Mouse (Mus musculus) splenic B cell, adult 2 months (primary cell): ENCODE measurements at regions not wholly inside any gene's neighbourhood (a gene's known extent, or its start where the extent isn't known, plus 50 kb on each side); places are given as distances from the start of the nearest gene placed in this dataset.

ENCODE experiments used
- DNase-seq: peaks from one replicate; pipeline ENCODE4 v3.0.0-alpha.2; 2011; ENCODE audit warnings: low read depth, low spot score
- H3K27me3 ChIP-seq: 2 replicates; pipeline ENCODE4 v1.6.1; 2012; ENCODE audit warnings: mild to moderate bottlenecking, low read length, moderate library complexity, mixed read lengths; ENCODE audit not compliant: control insufficient read depth, poor library complexity, insufficient read depth, severe bottlenecking
- H3K36me3 ChIP-seq: 2 replicates; pipeline ENCODE4 v1.6.1; 2012; ENCODE audit warnings: mild to moderate bottlenecking, low read length, moderate library complexity, mixed read lengths; ENCODE audit not compliant: control insufficient read depth, poor library complexity, insufficient read depth, severe bottlenecking

DNA sequence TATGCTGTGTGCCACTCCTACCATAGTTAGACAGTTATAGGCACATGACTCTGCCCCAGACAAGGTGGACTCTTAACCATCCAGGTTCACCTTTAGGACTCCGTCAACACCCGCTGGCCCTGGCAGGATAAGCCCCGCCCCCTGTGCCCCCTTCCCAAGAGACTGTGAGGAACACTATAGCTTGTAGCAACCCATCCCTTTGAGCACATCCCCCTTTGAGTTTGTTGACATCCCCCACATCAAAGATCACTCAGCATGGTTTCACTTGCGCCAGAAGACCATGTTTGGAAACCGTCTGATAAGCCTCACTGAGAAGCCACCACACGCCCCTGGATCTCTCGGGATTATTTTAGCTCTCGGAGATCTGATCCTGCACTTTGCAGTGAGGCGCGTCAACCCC, 216.5 kb upstream of the Runx1 start:
- DNase-seq, result no peak
- Histone ChIP-seq H3K36me3 (no peaks in the 10 kb centered on the region), H3K27me3 (no peaks in the 10 kb centered on the region)

DNA sequence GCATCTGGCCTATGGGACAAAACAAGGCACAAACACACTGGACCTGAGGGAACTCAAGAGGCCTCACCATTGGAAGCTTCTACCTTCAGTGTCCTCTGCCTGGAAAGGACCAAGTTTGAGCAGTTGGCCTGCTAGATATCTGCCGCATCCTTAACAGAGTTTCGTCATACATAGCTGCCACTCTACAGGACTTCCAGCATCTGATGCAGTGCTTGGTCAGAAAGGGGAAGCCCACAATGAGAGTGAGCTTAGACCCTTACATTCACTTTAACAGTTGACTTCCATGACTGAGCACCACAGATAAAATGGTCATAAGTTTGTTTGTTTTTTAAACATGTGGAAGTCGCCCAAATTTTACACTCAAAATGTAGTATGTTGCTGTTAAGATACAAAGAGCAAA, 215.9 kb upstream of the Runx1 start:
- DNase-seq, result no peak

DNA sequence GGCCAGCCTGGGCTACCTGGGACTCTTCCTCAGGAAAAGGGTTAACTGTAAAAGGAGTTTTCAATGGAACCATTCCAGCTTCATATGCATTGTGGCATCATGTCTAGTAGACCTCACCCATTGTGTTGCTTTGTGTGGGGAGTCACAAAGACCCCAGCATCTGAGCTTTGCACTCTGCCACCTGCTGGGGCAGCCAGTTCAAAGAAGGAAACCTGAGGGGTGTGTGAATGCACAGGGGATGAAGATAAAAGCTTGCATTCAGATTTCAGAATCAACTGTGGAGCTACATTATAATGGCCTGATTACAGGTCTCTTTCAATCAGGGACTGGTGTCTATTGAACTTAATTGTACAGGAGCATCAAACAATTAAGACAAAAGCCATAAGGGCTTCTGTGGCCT, 215.4 kb upstream of the Runx1 start:
- H3K27me3 ChIP-seq, result no peaks in the 10 kb centered on the region
- no peaks in the 10 kb centered on the region for H3K36me3 ChIP-seq
- no peak for DNase-seq

More for the DNA sequence above, 215.9 kb upstream of the Runx1 start:
- Histone ChIP-seq H3K27me3 (no peaks in the 10 kb centered on the region), H3K36me3 (no peaks in the 10 kb centered on the region)

DNA sequence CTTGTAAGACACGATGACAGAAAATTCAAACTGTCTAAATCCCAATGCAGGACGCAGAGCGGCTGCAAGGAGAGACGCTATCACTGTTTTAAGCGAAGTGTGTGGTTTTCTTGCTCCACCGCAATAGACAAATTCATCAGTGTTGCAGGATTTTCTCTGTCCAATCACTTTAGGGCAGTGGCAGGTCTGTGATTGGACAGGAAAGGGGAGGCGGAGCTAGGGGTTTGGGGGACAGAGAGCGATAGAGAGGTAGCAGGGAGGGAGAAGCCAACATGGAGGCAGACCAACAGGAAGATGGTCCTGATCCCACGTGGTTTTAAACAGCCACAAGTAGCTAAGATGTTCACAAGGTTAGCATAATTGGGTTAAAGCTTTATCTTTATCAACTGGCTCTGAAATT, 209.7 kb upstream of the Runx1 start:
- no peak for DNase-seq
- H3K27me3 ChIP-seq, result no peaks in the 10 kb centered on the region
- no peaks in the 10 kb centered on the region for H3K36me3 ChIP-seq

DNA sequence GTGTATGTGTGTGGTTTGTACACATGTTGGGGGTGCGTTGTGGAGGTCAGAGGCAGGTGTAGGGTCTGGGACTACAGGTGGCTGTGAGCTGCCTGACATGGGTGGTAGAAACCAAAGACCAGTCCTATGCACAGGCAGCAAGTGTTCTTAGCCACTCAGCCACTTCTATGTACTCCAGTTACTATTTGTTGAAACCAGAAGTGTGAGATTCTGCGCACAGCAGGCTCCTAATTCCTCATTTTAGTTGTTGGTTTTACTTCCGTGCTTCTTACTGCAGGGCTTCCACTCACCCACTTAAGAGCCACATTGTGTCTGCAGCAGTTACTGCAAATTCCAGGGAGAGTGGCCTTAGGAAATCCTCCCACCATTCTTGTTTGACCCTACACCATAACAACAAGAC, 208.0 kb upstream of the Runx1 start:
- DNase-seq, result peak; percentile 36
- no peaks in the 10 kb centered on the region for H3K36me3 ChIP-seq
- H3K27me3 ChIP-seq, result no peaks in the 10 kb centered on the region

- Histone ChIP-seq H3K27me3 (no peaks in the 10 kb centered on the region), H3K36me3 (no peaks in the 10 kb centered on the region)
- peak; percentile 30 for DNase-seq
These were observed 205.7 kb upstream of the Runx1 start for GRCm38 (mm10) chr16:93031624-93032023.

DNA sequence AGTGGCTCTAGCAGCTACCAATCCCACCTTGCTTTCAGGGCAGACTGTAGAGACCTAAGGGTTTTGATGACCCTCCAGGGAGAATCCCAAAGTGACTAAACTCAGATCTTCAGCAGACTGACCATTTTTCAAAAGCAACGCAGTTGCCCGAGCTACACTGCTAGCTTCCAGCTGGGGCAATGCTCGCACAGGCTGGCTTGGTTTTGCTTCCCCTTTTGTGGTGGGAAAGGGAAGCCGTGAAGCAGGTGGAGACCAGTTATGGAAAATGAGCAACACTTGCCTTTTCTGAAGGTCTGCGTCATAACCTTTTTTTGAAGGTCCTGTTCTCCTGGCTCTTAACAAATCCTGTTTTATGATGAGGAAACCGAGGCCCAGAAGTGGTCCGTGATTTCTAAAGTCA, 202.7 kb upstream of the Runx1 start:
- Histone ChIP-seq H3K27me3 (no peaks in the 10 kb centered on the region), H3K36me3 (no peaks in the 10 kb centered on the region)
- peak; percentile 80 for DNase-seq

- peak; percentile 26 for DNase-seq
- Histone ChIP-seq H3K27me3 (no peaks in the 10 kb centered on the region), H3K36me3 (no peaks in the 10 kb centered on the region)
These were observed 202.1 kb upstream of the Runx1 start for GRCm38 (mm10) chr16:93028016-93028415.

DNA sequence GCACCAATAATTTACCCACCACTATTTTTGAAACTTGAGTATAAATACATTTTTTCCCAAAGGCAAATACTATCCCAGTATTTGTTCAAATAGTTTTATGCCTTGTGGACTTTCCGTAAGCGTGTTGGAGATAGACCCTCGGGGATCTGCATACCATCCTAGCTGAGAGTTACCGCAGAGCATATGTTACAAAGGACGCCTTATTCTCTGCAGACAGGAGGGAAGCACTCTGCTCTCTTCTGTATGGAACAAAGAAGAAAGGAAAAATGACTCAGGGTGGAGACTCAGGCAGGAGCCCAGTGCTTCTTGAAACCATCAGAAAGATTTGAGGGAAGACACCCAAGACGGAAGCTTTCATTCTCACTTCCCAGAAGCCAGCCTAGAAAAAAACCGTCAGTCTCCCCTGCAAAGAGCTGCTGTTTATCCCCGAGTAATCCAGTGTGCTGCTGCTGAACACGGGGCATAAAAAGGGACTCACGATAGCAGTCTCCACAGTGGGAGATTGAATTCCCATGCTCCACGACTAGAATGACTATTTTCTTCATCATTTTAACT, 200.2 kb upstream of the Runx1 start:
- H3K36me3 ChIP-seq, result no peaks in the 10 kb centered on the region
- no peaks in the 10 kb centered on the region for H3K27me3 ChIP-seq
- no peak for DNase-seq

- H3K36me3 ChIP-seq, result no peaks in the 10 kb centered on the region
- peak; percentile 61 for DNase-seq
- H3K27me3 ChIP-seq, result no peaks in the 10 kb centered on the region
These were observed 194.0 kb upstream of the Runx1 start for GRCm38 (mm10) chr16:93019800-93020555.

DNA sequence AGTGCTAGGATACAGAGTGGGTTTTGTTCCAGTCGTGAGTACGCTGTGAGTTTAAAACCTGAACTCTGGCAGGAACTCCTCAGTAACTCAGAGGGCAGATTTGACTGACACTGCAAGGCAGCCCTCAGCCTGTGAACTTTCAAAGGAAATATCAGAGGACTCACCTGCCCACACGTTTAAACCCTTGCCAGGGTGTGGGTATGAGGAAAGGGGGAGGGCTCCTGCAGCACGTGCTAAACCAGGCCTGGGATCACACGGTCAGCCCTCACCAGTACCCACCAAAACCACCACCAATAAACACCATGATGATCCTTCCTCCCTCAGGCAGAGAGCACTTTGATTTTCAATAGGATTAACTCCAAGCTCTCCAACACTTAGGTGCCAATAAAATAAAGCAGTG, 192.8 kb upstream of the Runx1 start:
- Histone ChIP-seq H3K36me3 (no peaks in the 10 kb centered on the region), H3K27me3 (no peaks in the 10 kb centered on the region)
- no peak for DNase-seq

GRCm38 (mm10) chr16:93017025-93017424, 191.1 kb upstream of the Runx1 start:
- no peak for DNase-seq
- Histone ChIP-seq H3K27me3 (no peaks in the 10 kb centered on the region), H3K36me3 (no peaks in the 10 kb centered on the region)

GRCm38 (mm10) chr16:93015636-93016035, 189.7 kb upstream of the Runx1 start:
- Histone ChIP-seq H3K36me3 (no peaks in the 10 kb centered on the region), H3K27me3 (no peaks in the 10 kb centered on the region)
- no peak for DNase-seq

- DNase-seq, result no peak
- no peaks in the 10 kb centered on the region for H3K27me3 ChIP-seq
- no peaks in the 10 kb centered on the region for H3K36me3 ChIP-seq
These were observed 189.0 kb upstream of the Runx1 start for GRCm38 (mm10) chr16:93014991-93015390.

GRCm38 (mm10) chr16:93013881-93014280, 187.9 kb upstream of the Runx1 start:
- Histone ChIP-seq H3K36me3 (no peaks in the 10 kb centered on the region), H3K27me3 (no peaks in the 10 kb centered on the region)
- DNase-seq, result no peak

DNA sequence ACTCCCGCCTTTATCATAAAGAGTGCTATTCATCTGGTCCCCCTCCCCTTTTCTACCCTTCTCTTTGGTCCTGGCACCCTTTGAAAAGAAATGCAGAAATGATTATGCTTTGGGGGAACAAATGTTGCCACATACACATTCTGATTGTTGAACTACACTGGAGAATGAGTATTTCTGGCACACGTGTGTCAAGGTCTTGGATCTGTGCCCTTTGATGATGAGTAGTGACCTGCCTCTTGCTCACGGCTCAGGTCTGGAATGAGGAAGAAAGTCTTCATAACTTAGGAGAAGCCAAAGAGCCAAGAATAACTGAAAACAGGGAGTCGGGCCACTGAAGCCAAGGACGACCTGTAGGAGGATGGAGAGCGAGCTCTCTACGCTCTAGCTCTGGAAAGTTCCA, 187.3 kb upstream of the Runx1 start:
- DNase-seq, result no peak
- no peaks in the 10 kb centered on the region for H3K36me3 ChIP-seq

More for the DNA sequence above, 187.3 kb upstream of the Runx1 start:
- H3K27me3 ChIP-seq, result no peaks in the 10 kb centered on the region
